Mouse (Mus musculus) kidney, postnatal 0 days (tissue): Measurements from ENCODE around the gene Pspc1. TPM values are rescaled to one million over a fixed set of nuclear protein-coding genes. Genes with fewer than 3 reads are reported as not detected.
"Not testable (repeated sequence)": the region's sequence is repeated elsewhere in the genome, so short reads cannot be mapped to it uniquely, and the experiment has no call there.

Experiments used
- ATAC-seq: fragments of 200-750 bp; cut with Nextera tagmentation; replicated peaks from 2 replicates; pipeline ENCODE4 v1.8.0; 2017; ENCODE audit warnings: low read depth, moderate number of reproducible peaks, moderate TSS enrichment, moderate library complexity; ENCODE audit not compliant: low FRiP score
- DNase-seq: peaks from one replicate; pipeline ENCODE4 v3.0.0-alpha.2; 2016; ENCODE audit warnings: low spot score
- H3K27ac ChIP-seq: fragments of 300-500 bp; sonication (generic); 2 replicates; pipeline ENCODE4 v1.5.1; 2014; ENCODE audit warnings: mild to moderate bottlenecking
- H3K27me3 ChIP-seq: fragments of 300-500 bp; sonication (generic); 2 replicates; pipeline ENCODE4 v1.6.1; 2014; ENCODE audit warnings: low read length, mixed read lengths; ENCODE audit not compliant: insufficient read depth
- H3K36me3 ChIP-seq: fragments of 300-500 bp; sonication (generic); 2 replicates; pipeline ENCODE4 v1.6.1; 2014; ENCODE audit warnings: low read length, mixed read lengths; ENCODE audit not compliant: insufficient read depth
- H3K4me1 ChIP-seq: fragments of 300-500 bp; sonication (generic); replicated peaks from 2 replicates; pipeline ENCODE4 v1.6.1; 2014; ENCODE audit warnings: antibody characterized with exemption, low read length, mixed read lengths; ENCODE audit not compliant: insufficient read depth
- H3K4me2 ChIP-seq: fragments of 300-500 bp; sonication (generic); 2 replicates; pipeline ENCODE4 v1.6.1; 2014; ENCODE audit warnings: mild to moderate bottlenecking, low read length, moderate library complexity, mixed read lengths
- H3K4me3 ChIP-seq: fragments of 300-500 bp; sonication (generic); replicated peaks from 2 replicates; pipeline ENCODE4 v1.5.1; 2014; ENCODE audit warnings: low read depth, low read length
- H3K9ac ChIP-seq: fragments of 300-500 bp; sonication (generic); 2 replicates; pipeline ENCODE4 v1.6.1; 2014; ENCODE audit warnings: low read depth, low read length
- H3K9me3 ChIP-seq: fragments of 300-500 bp; sonication (generic); replicated peaks from 2 replicates; pipeline ENCODE4 v1.6.1; 2016; ENCODE audit warnings: low read length, inconsistent platforms, mixed read lengths
- CTCF ChIP-seq: IDR thresholded peaks from 2 replicates; pipeline ENCODE4 v1.5.1; 2016; ENCODE audit warnings: antibody characterized with exemption, low read depth, mild to moderate bottlenecking, moderate library complexity
- WGBS: fragments of 180-500 bp; shearing (Covaris S2); extraction: QIAGEN DNeasy Blood & Tissue Kit; methylation state at CpG from one replicate; pipeline ENCODE4 v1.1.7; 2014; 5-methylcytosine and 5-hydroxymethylcytosine counted together
- polyA plus RNA-seq: library from polyadenylated mRNA; unstranded; fragments of >200 nt; fragmentation: Nextera tagmentation; extraction: Ambion mirVana; gene quantifications from 2 replicates; pipeline ENCODE4 v1.2.1, GENCODE M21; 2015

The Pspc1 gene
- polyA plus RNA-seq, result 23.1 and 24.4 TPM in 2 replicates

GRCm38 (mm10) chr14:56778200-56778932, at the start of gene Pspc1:
Pspc1 (minus strand) TSS chr14:56778316.
- TF ChIP-seq CTCF, result no peak
- Histone ChIP-seq H3K4me2 (peak within 1 kb of the TSS; percentile 79), H3K4me3 (peak within 1 kb of the TSS; percentile 80), H3K9ac (peak within 1 kb of the TSS; percentile 92), H3K4me1 (0 out of 2 replicates have a peak, but pooled peaks cover 9% of the 10 kb centered on the region), H3K27ac (peak within 1 kb of the TSS; percentile 98), H3K36me3 (no peaks in the 10 kb centered on the region), H3K9me3 (no peaks in the 10 kb centered on the region), H3K27me3 (no peaks in the 10 kb centered on the region)
- DNase-seq (peak; percentile 99), ATAC-seq (peak; percentile 97)
- under 1% methylated on average over 36 of the region's 36 CpGs for WGBS

- TF ChIP-seq CTCF, result peak; percentile 45
- no peaks in the 10 kb centered on the region for H3K4me1 ChIP-seq
- H3K9ac ChIP-seq, result no peak overlapping the region
- no peaks in the 10 kb centered on the region for H3K27me3 ChIP-seq
- no peak overlapping the region for H3K4me2 ChIP-seq
- no peak for ATAC-seq
- no peak overlapping the region for H3K4me3 ChIP-seq
- DNase-seq, result no peak
- H3K27ac ChIP-seq, result no peak overlapping the region
- H3K9me3 ChIP-seq, result no peaks in the 10 kb centered on the region
- H3K36me3 ChIP-seq, result no peaks in the 10 kb centered on the region
Observed at GRCm38 (mm10) chr14:56824562-56824961, 46.4 kb upstream of the Pspc1 start.

- H3K27ac ChIP-seq, result no peak overlapping the region
- DNase-seq, result no peak
- H3K9me3 ChIP-seq, result no peaks in the 10 kb centered on the region
- H3K4me1 ChIP-seq, result no peaks in the 10 kb centered on the region; the same call in 1 of the 2 replicates
- peak overlapping the region; percentile 27; the same call in 1 of the 2 replicates for H3K4me2 ChIP-seq
- 22% methylated on average over 11 of the region's 11 CpGs for WGBS
- H3K27me3 ChIP-seq, result no peaks in the 10 kb centered on the region
- no peak overlapping the region for H3K9ac ChIP-seq
- no peaks in the 10 kb centered on the region for H3K36me3 ChIP-seq
- no peak overlapping the region for H3K4me3 ChIP-seq
- no peak for ATAC-seq
- TF ChIP-seq CTCF, result no peak
Observed at GRCm38 (mm10) chr14:56817616-56818015, 39.5 kb upstream of the Pspc1 start.

- WGBS, result 71% methylated on average over 4 of the region's 4 CpGs
- no peak for DNase-seq
- no peaks in the 10 kb centered on the region for H3K27me3 ChIP-seq
- H3K27ac ChIP-seq, result no peak overlapping the region
- no peaks in the 10 kb centered on the region for H3K9me3 ChIP-seq
- ATAC-seq, result no peak
- H3K4me2 ChIP-seq, result no peak overlapping the region
- H3K4me3 ChIP-seq, result no peak overlapping the region
- no peak overlapping the region for H3K9ac ChIP-seq
- no peaks in the 10 kb centered on the region; the same call in 1 of the 2 replicates for H3K4me1 ChIP-seq
- H3K36me3 ChIP-seq, result no peaks in the 10 kb centered on the region
- no peak for TF ChIP-seq CTCF
Observed at GRCm38 (mm10) chr14:56817131-56817530, 39.0 kb upstream of the Pspc1 start.

- Histone ChIP-seq H3K4me1 (no peaks in the 10 kb centered on the region; the same call in 1 of the 2 replicates), H3K27me3 (no peaks in the 10 kb centered on the region), H3K4me3 (no peak overlapping the region), H3K27ac (no peak overlapping the region), H3K36me3 (no peaks in the 10 kb centered on the region), H3K9me3 (no peaks in the 10 kb centered on the region), H3K9ac (no peak overlapping the region), H3K4me2 (no peak overlapping the region)
- WGBS, result 89% methylated on average over 4 of the region's 4 CpGs
- no peak for TF ChIP-seq CTCF
- ATAC-seq (no peak), DNase-seq (no peak)
Observed at GRCm38 (mm10) chr14:56816541-56816940, 38.4 kb upstream of the Pspc1 start.

GRCm38 (mm10) chr14:56812520-56813036, 34.5 kb upstream of the Pspc1 start:
- TF ChIP-seq CTCF, result peak; percentile 69
- peak overlapping the region; percentile 67 for H3K4me2 ChIP-seq
- peak overlapping the region; percentile 81 for H3K9ac ChIP-seq
- no peaks in the 10 kb centered on the region for H3K36me3 ChIP-seq
- H3K4me1 ChIP-seq, result no peaks in the 10 kb centered on the region; the same call in 1 of the 2 replicates
- ATAC-seq (peak; percentile 45), DNase-seq (peak; percentile 96)
- peak overlapping the region; percentile 99 for H3K27ac ChIP-seq
- no peaks in the 10 kb centered on the region for H3K9me3 ChIP-seq
- H3K27me3 ChIP-seq, result no peaks in the 10 kb centered on the region
- peak overlapping the region; percentile 49 for H3K4me3 ChIP-seq
- WGBS, result under 1% methylated on average over 35 of the region's 35 CpGs

- DNase-seq (peak; percentile 78), ATAC-seq (peak; percentile 97)
- not testable (repeated sequence) for H3K9me3 ChIP-seq, H3K36me3 ChIP-seq, H3K4me1 ChIP-seq, H3K27me3 ChIP-seq
- Histone ChIP-seq H3K4me3 (peak within 1 kb of the TSS; percentile 73), H3K4me2 (peak within 1 kb of the TSS; percentile 67), H3K9ac (peak within 1 kb of the TSS; percentile 86), H3K27ac (peak within 1 kb of the TSS; percentile 99)
- WGBS, result under 1% methylated on average over 21 of the region's 72 CpGs
Observed at GRCm38 (mm10) chr14:56811701-56812339, 33.7 kb upstream of the Pspc1 start, which contains the start of gene Zmym5. Zmym5 (minus strand) TSS chr14:56811716.

GRCm38 (mm10) chr14:56810781-56811690, 32.9 kb upstream of the Pspc1 start:
- Histone ChIP-seq H3K4me3 (peak overlapping the region; percentile 73), H3K4me2 (peak overlapping the region; percentile 66), H3K9ac (peak overlapping the region; percentile 86), H3K27ac (peak overlapping the region; percentile 96)
- ATAC-seq, H3K36me3 ChIP-seq, H3K4me1 ChIP-seq, H3K27me3 ChIP-seq, H3K9me3 ChIP-seq: not testable (repeated sequence)
- DNase-seq, result peak; percentile 56
- under 1% methylated on average over 27 of the region's 86 CpGs for WGBS
